Mouse (Mus musculus) kidney, embryonic 16.5 days (tissue): ENCODE measurements at regions not wholly inside any gene's neighbourhood (a gene's known extent, or its start where the extent isn't known, plus 50 kb on each side); places are given as distances from the start of the nearest gene placed in this dataset.

Experiments
- ATAC-seq: fragments of 200-750 bp; cut with Nextera tagmentation; 2 replicates; pipeline ENCODE4 v1.8.0; 2017; ENCODE audit warnings: moderate TSS enrichment; ENCODE audit not compliant: low FRiP score, low TSS enrichment
- H3K27ac ChIP-seq: fragments of 300-500 bp; sonication (generic); 2 replicates; pipeline ENCODE4 v1.5.1; 2014; ENCODE audit warnings: low read length
- H3K27me3 ChIP-seq: fragments of 300-500 bp; sonication (generic); 2 replicates; pipeline ENCODE4 v1.6.1; 2014; ENCODE audit warnings: low read length, control low read depth, mixed read lengths; ENCODE audit not compliant: insufficient read depth
- H3K36me3 ChIP-seq: fragments of 300-500 bp; sonication (generic); 2 replicates; pipeline ENCODE4 v1.6.1; 2014; ENCODE audit warnings: low read length, control low read depth, mixed read lengths; ENCODE audit not compliant: insufficient read depth
- H3K4me1 ChIP-seq: fragments of 300-500 bp; sonication (generic); 2 replicates; pipeline ENCODE4 v1.6.1; 2014; ENCODE audit warnings: low read length, control low read depth, mixed read lengths; ENCODE audit not compliant: insufficient read depth
- H3K4me2 ChIP-seq: fragments of 300-500 bp; sonication (generic); replicated peaks from 2 replicates; pipeline ENCODE4 v1.6.1; 2014; ENCODE audit warnings: low read depth, low read length
- H3K4me3 ChIP-seq: fragments of 300-500 bp; sonication (generic); 2 replicates; pipeline ENCODE4 v1.5.1; 2014; ENCODE audit warnings: mild to moderate bottlenecking, low read length
- H3K9ac ChIP-seq: fragments of 300-500 bp; sonication (generic); replicated peaks from 2 replicates; pipeline ENCODE4 v1.6.1; 2014; ENCODE audit warnings: low read length
- H3K9me3 ChIP-seq: fragments of 300-500 bp; sonication (generic); 2 replicates; pipeline ENCODE4 v1.6.1; 2016; ENCODE audit warnings: low read length, control low read depth
- WGBS: fragments of 180-500 bp; shearing (Covaris S2); extraction: QIAGEN DNeasy Blood & Tissue Kit; methylation state at CpG from one replicate; pipeline ENCODE4 v1.1.7; 2014; 5-methylcytosine and 5-hydroxymethylcytosine counted together

- Histone ChIP-seq H3K27me3 (no peaks in the 10 kb centered on the region), H3K27ac (no peak overlapping the region), H3K4me1 (no peaks in the 10 kb centered on the region), H3K9me3 (no peaks in the 10 kb centered on the region), H3K4me2 (no peak overlapping the region), H3K4me3 (no peak overlapping the region), H3K36me3 (no peaks in the 10 kb centered on the region), H3K9ac (no peak overlapping the region)
- ATAC-seq: no peak
- WGBS: 71% methylated on average over 7 of the region's 7 CpGs
These were observed 54.1 kb upstream of the 1700012A03Rik start for GRCm38 (mm10) chr6:31995977-31996376.

- Histone ChIP-seq H3K4me2 (no peak overlapping the region), H3K36me3 (no peaks in the 10 kb centered on the region), H3K4me1 (no peaks in the 10 kb centered on the region), H3K4me3 (no peak overlapping the region), H3K9me3 (no peaks in the 10 kb centered on the region), H3K27me3 (no peaks in the 10 kb centered on the region), H3K27ac (no peak overlapping the region), H3K9ac (no peak overlapping the region)
- 77% methylated on average over 4 of the region's 4 CpGs for WGBS
- no peak for ATAC-seq
These were observed 54.8 kb upstream of the 1700012A03Rik start for GRCm38 (mm10) chr6:31995249-31995648.

- Histone ChIP-seq H3K4me2 (no peak overlapping the region), H3K36me3 (no peaks in the 10 kb centered on the region), H3K4me1 (no peaks in the 10 kb centered on the region), H3K4me3 (no peak overlapping the region), H3K27ac (no peak overlapping the region), H3K27me3 (no peaks in the 10 kb centered on the region), H3K9ac (no peak overlapping the region), H3K9me3 (no peaks in the 10 kb centered on the region)
- no peak for ATAC-seq
- 69% methylated on average over 3 of the region's 3 CpGs for WGBS
These were observed 64.3 kb upstream of the 1700012A03Rik start for GRCm38 (mm10) chr6:31985698-31986097.

GRCm38 (mm10) chr6:31976705-31977104 lies 73.3 kb upstream of the 1700012A03Rik start:
- Histone ChIP-seq H3K27me3 (no peaks in the 10 kb centered on the region), H3K4me3 (no peak overlapping the region)

GRCm38 (mm10) chr6:31948063-31948481 lies 102.0 kb upstream of the 1700012A03Rik start:
- no peak for ATAC-seq
- Histone ChIP-seq H3K27me3 (no peaks in the 10 kb centered on the region), H3K4me3 (no peak overlapping the region), H3K4me2 (no peak overlapping the region), H3K9me3 (no peaks in the 10 kb centered on the region), H3K36me3 (no peaks in the 10 kb centered on the region), H3K27ac (no peak overlapping the region), H3K9ac (no peak overlapping the region), H3K4me1 (no peaks in the 10 kb centered on the region; the same call in 1 of the 2 replicates)
- 35% methylated on average over 4 of the region's 4 CpGs for WGBS

More at GRCm38 (mm10) chr6:31976705-31977104, 73.3 kb upstream of the 1700012A03Rik start:
- Histone ChIP-seq H3K9me3 (no peaks in the 10 kb centered on the region), H3K4me2 (no peak overlapping the region), H3K27ac (no peak overlapping the region), H3K4me1 (no peaks in the 10 kb centered on the region), H3K9ac (no peak overlapping the region), H3K36me3 (no peaks in the 10 kb centered on the region)
- ATAC-seq: no peak
- WGBS: 92% methylated on average over 6 of the region's 6 CpGs

GRCm38 (mm10) chr6:31946572-31946971 lies 103.5 kb upstream of the 1700012A03Rik start:
- Histone ChIP-seq H3K4me2 (no peak overlapping the region), H3K9me3 (no peaks in the 10 kb centered on the region), H3K4me3 (no peak overlapping the region), H3K4me1 (no peaks in the 10 kb centered on the region; the same call in 1 of the 2 replicates), H3K9ac (no peak overlapping the region), H3K36me3 (no peaks in the 10 kb centered on the region), H3K27me3 (no peaks in the 10 kb centered on the region), H3K27ac (no peak overlapping the region)
- 82% methylated on average over 5 of the region's 5 CpGs for WGBS
- ATAC-seq: no peak

GRCm38 (mm10) chr6:31945347-31945746 lies 104.7 kb upstream of the 1700012A03Rik start:
- 37% methylated on average over 7 of the region's 7 CpGs for WGBS
- H3K27ac ChIP-seq: no peak overlapping the region
- no peak overlapping the region for H3K9ac ChIP-seq
- no peak for ATAC-seq
- H3K27me3 ChIP-seq: no peaks in the 10 kb centered on the region
- no peaks in the 10 kb centered on the region; the same call in 1 of the 2 replicates for H3K4me1 ChIP-seq
- no peak overlapping the region for H3K4me2 ChIP-seq
- H3K9me3 ChIP-seq: no peaks in the 10 kb centered on the region
- no peaks in the 10 kb centered on the region for H3K36me3 ChIP-seq
- no peak overlapping the region for H3K4me3 ChIP-seq

- Histone ChIP-seq H3K27me3 (no peaks in the 10 kb centered on the region), H3K36me3 (no peaks in the 10 kb centered on the region), H3K4me2 (no peak overlapping the region), H3K4me1 (no peaks in the 10 kb centered on the region; the same call in 1 of the 2 replicates), H3K9me3 (no peaks in the 10 kb centered on the region), H3K9ac (no peak overlapping the region), H3K27ac (no peak overlapping the region), H3K4me3 (no peak overlapping the region)
- WGBS: 88% methylated on average over 8 of the region's 8 CpGs
- ATAC-seq: no peak
These were observed 105.5 kb upstream of the 1700012A03Rik start for GRCm38 (mm10) chr6:31944546-31944945.

- Histone ChIP-seq H3K27me3 (no peaks in the 10 kb centered on the region), H3K36me3 (no peaks in the 10 kb centered on the region), H3K4me3 (no peak overlapping the region), H3K9me3 (no peaks in the 10 kb centered on the region), H3K4me1 (no peaks in the 10 kb centered on the region; the same call in 1 of the 2 replicates), H3K4me2 (no peak overlapping the region), H3K9ac (no peak overlapping the region), H3K27ac (no peak overlapping the region)
- WGBS: 34% methylated on average over 4 of the region's 4 CpGs
- no peak for ATAC-seq
These were observed 107.3 kb upstream of the 1700012A03Rik start for GRCm38 (mm10) chr6:31942696-31943095.

GRCm38 (mm10) chr6:31938216-31938814 lies 111.7 kb upstream of the 1700012A03Rik start:
- Histone ChIP-seq H3K9ac (peak overlapping the region; percentile 53; the same call in 1 of the 2 replicates), H3K36me3 (no peaks in the 10 kb centered on the region), H3K9me3 (no peaks in the 10 kb centered on the region), H3K4me1 (peaks cover 7% of the 10 kb centered on the region), H3K4me2 (peak overlapping the region; percentile 78), H3K27ac (no peak overlapping the region), H3K27me3 (no peaks in the 10 kb centered on the region), H3K4me3 (peak overlapping the region; percentile 49)
- WGBS: 5% methylated on average over 20 of the region's 20 CpGs
- peak; percentile 47; the same call in 1 of the 2 replicates for ATAC-seq
